Mouse (Mus musculus): ENCODE data around the gene Inpp5a. TPM values are rescaled to one million over a fixed set of nuclear protein-coding genes. Genes with fewer than 3 reads are reported as not detected.

Inpp5a gene
- total RNA-seq, 2 experiments from 2014 or later, result 41.2 to 43.2 TPM

DNA sequence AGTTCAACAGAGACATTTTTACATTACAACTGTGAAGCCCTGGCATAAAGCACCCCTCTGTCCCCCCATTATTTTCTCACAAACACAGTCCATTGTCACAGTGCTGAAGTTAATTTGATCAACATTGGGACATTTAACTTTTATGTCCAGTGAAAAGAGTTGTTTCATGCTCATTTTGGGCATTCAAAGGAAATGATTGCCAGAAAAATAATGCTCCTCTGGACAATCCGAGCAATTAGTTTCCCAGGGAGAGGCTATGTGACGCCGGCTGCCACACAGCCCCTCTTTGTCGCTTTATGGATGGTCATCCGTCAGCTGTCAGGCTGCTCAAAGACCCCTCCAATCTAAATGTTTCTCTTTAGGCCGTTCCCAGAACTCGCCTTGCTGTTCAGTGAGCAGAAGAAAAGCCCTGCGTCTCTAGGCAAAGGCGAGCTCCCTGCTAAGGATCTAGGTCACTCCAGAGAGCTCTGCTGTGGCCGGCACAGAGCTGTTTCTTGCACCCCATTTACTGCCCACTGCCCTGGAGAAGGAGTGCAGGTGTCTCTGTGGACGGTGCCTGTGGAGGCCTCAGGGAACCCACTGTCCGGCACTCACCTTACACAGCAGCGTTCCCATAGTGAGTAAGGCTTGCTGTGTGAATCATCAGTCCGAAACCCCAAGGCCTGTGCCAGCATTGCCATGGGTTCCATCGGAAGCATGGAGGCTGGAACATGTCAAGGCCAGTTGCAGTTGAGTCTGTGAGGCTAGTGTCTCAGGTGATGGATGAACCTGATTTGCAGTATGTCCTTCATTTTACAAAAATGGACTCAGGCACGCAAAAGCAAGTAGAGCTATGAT lies 141.9 kb downstream of the Inpp5a start:
- DNase-seq (ENCODE audit: low spot score in 2 of 2), result no peak

DNA sequence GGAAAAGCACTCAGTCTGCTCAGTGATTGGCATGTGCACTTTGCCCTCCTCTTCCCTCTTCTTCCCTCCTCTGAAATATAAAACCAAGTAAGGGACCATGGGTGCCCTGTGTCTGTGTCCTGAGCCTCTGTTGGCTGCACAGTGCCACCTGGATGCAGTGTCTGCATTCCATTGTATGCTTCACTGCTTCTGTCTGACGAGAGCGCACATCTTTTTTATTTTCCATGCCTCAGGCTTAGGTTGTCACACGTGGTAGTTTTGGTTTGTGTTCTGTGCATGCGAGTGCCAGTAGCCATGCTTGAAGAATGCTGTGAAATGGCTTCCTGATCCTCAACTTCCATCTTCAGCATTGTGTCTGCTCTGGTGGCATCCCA lies 142.5 kb downstream of the Inpp5a start:
- no peak for DNase-seq (ENCODE audit: low spot score in 2 of 2)

DNA sequence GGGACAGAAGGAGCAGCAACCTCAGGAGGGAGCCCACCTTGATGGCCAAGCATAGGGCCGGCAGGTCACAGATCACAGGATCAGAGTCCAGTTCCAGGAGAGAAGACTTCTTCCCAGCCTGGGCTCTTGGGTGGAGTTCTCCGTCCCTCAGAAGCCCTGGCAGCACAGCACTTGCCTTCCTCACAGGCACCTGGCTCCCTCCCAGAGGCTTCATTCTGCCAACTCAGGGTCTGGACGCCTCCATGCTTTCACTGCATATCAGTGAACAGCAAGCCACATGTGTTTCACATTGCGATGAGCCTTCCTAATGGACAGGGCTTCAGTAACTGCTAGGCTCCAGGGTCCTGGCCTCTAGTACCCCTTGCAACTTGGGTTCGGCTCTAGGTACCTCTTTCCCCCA lies 147.4 kb downstream of the Inpp5a start:
- DNase-seq (ENCODE audit: low spot score in 2 of 2), result peak in 1 of 2 experiments; percentile 19

DNA sequence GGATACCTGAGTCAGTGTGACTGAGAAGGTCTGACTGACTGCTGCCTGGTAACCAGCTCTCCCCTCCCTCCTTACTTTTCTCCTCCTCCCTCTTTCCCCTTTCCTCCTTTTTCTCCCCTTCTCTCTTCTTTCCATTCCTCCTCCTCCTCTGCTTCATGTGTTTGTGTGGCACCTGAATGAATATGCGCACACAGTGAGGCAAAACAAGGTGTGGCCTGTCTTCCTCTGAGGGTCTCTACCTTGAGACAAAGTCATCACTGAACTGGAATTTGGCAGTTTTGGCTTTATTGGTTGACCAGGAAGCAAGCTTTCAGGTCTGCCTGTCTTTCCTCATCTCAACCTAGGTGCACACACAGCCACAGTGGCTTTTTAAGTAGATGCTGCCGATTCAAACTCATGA lies 147.9 kb downstream of the Inpp5a start:
- DNase-seq (ENCODE audit: low spot score in 2 of 2), result no peak

DNA sequence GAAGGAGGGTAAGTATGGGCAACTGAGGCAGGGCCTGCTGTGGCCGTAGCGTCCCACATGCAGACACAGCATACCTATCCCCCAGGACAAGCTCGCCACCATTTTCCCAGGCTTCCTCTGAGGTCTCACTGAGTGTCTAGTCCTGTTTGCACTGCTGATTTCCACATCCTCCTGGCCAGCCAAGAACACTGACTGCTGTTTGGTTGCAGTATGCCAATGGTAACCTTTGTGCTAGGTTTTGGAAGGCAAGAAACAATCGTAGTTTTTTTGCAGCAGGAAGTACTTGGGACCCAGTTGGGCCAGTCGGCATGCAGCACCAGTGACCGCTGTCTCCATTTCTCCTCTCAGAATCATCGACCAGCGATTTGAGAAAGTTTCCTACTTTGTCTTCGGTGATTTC lies 148.9 kb downstream of the Inpp5a start:
- no peak for DNase-seq (ENCODE audit: low spot score in 2 of 2)

DNA sequence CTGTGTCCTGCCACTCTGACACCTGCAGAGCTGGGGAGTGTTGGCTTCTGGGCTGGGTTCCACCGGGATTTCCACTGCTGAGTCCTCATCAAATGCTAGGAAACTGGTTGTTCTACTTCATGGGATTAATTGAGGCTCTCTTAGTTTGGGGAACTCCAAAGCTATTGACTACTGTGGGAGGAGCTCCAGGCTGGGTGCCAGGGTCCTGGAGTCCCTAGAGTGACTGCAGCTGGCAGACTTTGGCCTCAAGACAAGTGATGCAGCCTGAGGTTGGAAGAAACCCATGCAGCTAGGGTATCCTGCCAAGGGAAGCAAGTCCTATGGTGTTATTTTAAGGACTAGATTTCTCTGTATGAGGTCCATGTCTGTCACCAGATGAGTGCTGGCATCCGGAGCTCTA lies 149.6 kb downstream of the Inpp5a start:
- peak; percentile 38 to 50 for DNase-seq (ENCODE audit: low spot score in 2 of 2)

DNA sequence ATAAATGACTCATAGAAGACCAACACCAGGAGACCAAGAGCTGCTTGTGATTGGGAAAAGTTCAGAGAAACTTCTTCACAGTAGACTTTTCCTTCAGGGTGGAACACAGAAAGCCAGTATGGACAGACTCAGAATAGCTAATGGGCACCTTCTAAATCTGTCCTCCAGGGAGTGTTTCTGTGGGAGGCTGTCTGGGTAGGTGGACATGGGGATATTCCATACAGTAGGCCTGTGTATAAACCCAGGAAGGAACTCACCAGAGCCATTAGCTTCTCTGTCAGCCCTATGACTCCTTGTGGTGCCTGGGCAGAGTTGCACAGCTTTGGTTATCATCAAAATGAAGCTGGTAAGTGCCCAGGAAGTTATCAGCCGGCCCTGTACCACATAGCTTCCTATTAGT lies 151.7 kb downstream of the Inpp5a start:
- no peak for DNase-seq (ENCODE audit: low spot score in 2 of 2)

DNA sequence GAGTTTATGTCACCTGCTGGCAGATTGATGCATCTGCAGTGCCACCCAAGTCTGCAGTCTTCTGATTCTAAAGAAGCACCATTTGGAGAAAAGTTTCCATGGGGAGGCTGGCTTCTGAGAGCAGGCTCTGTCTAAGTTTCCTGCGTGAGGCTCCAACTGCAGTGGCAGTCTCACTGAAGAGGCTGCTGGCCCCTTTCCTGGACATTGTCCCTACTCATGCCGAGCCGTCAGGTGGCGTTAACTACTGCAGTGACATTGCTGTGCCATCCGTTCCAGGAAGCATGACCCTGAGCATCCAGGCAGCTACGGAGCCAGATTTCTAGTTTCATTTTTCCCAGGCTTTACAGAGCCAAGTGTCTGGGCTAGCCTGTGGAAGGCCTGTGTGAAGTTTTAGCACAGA lies 152.5 kb downstream of the Inpp5a start:
- DNase-seq (ENCODE audit: low spot score in 2 of 2), result no peak

DNA sequence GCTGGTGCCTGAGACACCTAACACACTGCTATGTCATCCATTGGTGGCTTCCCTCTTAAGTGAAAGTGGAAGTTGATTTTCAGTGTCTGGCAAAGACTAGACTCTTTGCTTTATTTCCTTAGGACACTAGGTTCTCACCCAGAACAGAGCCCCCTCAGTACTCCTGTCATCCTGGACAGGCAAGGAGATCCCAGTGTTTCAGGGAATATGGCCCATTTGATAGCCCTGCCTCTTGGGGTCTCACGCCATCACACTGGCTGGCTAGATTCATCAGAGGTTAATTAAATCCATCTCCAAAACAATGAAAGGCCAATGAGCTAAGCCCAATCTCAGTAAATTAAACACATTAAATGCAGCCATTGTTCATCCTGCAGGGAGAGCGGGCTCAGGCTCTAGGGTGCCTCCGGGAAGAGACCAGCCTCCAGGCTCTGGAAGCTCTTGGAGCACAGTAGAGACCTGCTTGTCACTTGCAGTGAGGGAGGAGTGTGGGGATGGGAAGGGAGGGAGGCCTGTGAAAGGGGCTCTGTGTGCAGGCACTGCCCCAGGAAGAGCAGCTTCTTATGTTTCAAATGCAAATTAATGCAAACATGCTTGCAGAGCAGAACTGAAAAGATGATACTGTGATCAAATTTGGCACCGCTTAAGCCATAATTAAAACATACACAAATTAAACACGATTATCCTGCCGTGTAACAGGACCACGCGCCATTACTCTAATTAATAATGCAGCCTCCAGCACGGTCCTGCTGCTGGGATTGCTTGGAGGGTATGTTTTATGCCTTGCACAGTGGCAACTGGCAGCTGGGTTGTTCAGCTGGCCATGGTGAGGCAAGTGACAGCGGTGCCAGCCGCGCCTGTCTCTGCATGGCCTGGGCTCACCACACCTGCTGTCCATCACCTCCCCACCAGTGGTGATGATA lies 156.1 kb downstream of the Inpp5a start:
- DNase-seq (ENCODE audit: low spot score in 2 of 2), result peak; percentile 30 to 37

DNA sequence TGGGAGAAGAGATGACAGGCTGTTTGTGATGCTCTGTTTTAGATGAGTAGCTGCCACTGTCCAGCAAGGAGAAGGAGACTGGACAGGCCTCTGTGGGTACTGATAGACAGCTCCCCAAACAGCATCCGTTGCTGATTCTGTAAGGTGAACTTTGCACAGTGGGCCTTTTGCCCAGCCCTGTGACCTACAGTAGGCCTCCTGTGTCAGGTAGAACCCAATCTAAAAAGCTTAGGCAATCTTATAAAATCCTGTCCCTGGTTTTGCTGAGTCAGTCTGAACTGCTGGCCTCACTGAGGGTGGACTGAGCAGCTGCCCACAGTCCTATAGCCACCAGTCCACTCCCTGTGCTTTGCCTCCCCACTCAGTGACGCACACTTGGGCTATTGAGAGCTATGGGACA lies 158.4 kb downstream of the Inpp5a start:
- no peak for DNase-seq (ENCODE audit: low spot score in 2 of 2)

DNA sequence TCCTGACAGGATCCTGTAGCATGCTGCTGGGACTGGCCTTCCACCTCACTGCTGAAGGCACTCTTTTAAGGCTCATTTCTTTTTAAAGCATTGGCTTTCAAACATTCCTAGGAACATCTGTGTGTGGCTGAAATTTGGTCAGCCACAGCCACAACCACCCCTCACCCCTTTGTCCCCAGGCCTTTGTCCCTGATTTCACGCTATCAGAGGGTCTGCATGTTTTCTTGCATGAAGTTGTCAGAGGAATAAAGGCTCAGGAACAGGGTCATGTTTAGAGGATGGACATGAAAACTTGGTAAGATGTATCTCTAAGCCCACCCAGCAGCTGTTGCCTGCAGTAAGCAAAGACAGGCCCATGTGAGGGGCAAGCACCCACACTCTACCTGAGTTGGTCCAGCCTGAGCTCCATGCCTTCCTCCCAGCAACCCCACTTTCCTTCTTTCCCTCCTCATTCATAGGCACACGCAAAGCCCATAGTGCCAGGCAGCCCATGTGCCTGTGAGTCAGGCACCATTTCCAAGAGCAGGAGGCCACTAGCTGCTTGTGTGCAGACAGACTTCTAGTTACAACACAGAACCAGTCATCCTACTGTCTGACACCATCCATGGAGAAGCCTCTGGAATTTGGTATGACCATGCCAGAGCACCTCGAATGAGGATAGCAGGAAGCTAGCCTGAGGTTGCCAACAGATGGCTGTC lies 161.3 kb downstream of the Inpp5a start:
- DNase-seq (ENCODE audit: low spot score in 2 of 2), result no peak

DNA sequence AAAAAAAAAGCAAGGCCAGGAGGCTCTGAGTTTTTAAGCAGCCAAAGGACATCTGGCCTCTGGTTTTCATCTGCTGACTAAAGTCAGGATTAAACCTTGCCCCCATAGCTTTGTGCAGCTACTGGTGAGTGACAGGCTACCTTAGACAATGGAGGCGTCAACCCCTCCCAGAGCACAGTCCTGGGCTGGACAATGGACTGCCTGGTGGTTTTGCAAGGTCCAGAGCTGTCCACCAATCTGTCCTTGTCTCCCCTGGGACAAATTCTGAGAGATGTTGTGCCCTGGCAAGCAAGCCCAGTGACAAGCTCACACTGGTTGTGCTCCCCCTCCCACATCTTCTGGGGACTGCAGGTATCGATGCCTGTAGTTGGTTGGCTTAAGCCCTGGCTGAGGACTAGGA lies 162.6 kb downstream of the Inpp5a start:
- DNase-seq (ENCODE audit: low spot score in 2 of 2), result no peak

DNA sequence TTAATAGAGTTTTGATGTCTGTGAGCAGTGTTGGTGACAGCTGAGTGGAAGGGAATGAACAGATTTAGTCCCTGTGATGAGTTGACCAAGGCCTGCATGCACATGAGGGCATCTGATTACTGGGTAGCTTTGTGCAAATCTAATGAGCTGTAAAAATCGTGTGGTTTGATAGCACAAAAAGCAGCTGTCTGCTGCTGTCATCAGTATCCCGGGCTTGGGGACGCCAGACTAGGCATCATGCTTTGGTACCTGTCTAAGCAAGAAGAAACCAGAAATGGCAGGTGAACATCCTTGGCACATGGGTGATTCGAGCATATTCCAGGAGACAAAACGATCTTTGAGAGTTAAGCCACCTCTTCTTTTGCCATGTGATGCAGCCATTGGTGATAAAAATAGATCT lies 167.4 kb downstream of the Inpp5a start:
- DNase-seq (ENCODE audit: low spot score in 2 of 2), result no peak

DNA sequence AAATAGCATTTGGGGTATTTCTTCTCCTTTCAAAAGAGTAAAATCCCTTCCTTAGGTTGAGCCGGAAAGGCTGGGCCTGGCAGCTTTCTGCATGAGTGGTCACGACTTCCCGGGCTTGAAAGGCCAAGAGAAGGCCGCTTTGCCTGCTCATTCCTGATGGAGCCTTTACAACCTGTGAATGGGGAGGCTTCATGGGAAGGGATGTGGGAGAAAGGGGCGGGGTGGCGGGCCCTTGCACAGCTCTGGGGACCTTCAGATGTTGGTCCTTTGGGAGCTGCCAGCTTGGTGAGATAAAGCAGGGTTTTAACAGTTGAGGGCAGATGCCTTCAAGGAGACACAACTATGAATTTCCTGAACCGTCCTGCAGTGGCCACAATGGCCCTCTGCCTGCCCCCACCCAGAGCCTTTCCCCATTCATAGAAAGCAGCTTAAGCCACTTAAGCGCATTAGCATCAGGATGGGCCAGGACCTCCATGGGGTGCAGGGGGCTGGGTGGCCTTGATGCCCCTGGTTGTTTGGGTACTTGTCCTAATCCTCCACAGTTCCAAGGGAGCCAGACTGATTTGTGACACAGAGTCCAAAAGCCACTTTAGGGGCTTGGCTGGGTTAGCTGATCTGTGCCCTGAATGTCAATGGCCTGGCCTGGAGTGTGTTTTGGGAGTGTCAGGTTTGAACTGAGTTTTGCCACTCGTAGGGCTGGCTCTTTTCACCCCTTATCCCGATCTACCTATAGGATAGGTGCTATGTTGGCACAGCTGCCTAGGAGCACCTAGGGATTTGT lies 168.0 kb downstream of the Inpp5a start:
- no peak for DNase-seq (ENCODE audit: low spot score in 2 of 2)

DNA sequence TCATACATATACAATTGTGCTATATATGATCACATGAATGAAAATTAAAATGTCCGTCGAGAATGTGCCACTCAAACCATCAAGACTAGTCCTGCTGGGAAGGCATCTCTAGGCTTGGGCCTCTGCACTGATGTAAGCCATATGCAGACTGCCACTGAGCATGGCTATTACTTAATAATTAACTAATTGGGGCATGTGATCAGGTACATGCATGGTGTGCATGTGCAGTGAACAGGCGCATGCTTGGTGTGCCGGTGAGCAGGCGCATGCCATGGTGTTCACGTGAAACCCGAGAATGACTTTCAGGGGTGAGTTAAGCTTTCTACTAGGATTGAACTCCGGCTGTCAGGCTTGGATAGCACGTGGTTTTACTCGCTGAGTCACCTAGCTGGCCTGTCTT lies 170.8 kb downstream of the Inpp5a start:
- DNase-seq (ENCODE audit: low spot score in 2 of 2), result no peak

DNA sequence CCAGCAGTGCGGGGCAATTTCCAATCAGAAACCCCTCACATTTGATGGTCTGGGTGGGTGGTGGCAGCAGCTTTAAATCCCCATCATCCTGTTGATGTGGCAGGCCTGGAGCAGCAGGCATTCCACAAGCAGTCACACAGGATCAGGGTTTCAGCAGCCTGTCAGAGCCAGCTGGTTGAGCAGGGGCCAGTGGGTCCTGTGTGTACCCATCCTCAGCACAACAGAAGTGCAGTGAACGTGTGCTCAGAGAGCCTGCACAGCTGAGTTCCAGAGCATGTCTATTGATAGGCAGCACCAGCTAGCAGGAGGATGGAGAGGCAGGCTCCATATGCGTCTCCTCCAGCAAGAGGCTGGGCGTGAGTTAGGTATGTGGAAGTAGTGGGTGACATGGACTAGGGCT lies 174.5 kb downstream of the Inpp5a start:
- no peak for DNase-seq (ENCODE audit: low spot score in 2 of 2)

DNA sequence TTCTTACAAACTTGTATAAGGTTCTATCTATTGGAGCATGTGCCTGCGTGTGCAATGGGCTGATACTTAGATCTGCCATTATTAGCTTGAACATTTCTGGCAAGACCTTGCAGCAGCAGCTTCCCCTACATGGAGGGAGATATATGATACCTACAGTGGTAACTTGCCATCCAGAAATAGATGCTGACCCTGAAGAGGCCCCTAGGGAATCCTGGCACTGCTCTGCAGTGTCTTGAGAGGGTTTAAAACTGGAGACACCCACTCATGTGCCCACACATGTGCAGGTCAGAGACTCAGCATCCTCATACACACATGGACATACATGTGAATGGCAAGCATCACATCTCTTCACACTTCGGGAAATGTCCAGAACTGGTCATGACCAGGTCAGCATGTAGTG lies 175.3 kb downstream of the Inpp5a start:
- DNase-seq (ENCODE audit: low spot score in 2 of 2), result no peak

DNA sequence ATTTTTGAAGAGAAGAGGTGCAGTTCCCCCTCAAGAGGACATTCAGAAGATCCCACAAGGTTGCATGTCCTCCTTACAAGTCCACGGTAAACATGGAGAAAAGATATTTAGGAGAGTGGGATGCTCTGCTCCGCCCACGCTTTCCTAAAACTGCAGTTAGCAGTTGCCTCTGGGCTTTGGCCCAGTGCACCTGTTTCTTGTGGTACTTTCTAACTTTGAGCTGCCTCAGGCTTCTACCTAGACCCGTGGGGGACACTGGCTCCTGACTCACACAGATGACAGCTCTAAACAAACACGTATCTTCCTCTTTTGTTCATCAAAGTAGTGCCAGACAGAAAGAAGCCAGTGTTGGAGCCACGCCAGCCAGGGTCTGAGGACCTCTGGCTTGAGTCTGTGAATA lies 177.1 kb downstream of the Inpp5a start:
- no peak for DNase-seq (ENCODE audit: low spot score in 2 of 2)

DNA sequence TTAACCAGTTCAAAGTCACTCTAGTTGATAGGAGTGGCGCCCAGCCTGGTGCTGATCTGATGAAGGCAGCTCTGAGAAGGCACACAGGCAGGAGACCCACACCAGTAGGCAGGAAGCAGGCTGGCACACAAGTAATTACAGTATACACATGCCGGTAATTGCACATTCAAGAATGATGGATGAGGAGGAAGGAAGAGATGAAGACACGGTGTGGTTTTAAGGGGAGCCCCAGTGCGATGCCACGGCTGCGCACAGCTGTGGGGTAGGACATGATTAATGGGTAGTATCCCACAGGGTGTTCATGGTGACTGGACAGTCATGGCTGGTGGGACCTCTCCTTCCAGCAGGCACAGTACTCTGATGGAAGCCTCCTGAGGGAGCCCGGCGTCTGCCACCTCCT lies 177.6 kb downstream of the Inpp5a start:
- DNase-seq (ENCODE audit: low spot score in 2 of 2), result no peak

DNA sequence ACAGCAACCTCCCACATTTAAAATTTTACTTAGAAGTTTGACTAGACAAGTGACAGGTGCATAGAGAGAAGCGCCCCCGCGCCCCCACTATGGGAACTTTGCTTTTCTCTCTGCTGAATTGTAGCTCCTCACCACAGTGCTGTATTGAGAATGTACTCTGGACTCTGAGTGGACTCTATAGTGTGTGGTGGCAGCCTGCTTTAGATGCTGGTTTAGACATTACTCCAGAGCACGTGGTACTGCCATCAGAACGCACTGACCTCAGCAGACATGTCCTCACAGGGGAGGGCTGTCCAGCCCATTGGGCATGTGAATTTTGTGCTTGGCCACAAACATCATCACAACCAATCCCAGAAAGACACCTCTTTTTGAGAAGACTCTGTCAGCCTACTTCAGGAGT lies 181.9 kb downstream of the Inpp5a start:
- no peak for DNase-seq (ENCODE audit: low spot score in 2 of 2)

DNA sequence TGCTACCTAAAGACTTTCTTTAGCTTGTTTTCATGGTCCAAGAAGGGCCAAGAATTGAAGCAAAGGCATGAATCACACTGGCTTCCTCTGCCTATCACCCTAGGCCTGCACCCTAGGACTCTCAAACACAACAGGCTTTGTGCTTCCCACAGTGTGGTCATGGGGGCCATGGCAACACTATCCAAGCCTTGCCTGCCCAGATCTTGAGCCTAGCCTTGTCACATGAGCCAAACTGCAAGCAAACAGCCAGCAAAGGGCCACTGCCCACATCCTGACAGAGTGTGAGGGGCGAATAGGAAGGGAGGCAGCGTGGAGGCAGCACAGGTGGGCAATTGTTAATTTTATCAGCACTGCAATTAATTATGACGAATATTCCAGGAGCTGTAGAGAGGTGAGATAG lies 183.8 kb downstream of the Inpp5a start:
- DNase-seq (ENCODE audit: low spot score in 2 of 2), result no peak
